Mouse (Mus musculus): ENCODE results near the gene Thg1l.

DNA sequence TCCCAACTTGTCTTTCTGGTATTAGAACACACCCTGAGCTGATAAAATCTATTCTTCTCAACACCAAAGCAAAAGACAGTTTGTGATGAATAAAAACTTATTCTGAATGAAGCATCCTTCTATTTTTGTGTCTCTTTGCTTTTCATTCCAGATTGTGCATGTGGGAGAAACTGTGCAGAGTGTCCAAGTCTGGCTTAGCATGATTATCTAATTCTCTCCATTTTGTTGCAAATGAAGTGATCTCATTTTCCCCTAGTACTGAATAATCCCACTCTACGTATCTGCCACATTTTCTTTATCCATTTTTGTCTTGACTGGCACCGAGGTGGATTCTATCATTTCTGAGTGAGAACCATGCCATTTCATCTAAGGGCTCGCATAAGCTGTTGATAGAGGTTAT, 20.8 kb upstream of the Thg1l start:
- TF ChIP-seq CTCF (IDR thresholded peaks at IDR 0.05; ENCODE audit: low read depth, low read length) (no peak), POLR2A (IDR thresholded peaks at IDR 0.05; ENCODE audit: insufficient read depth, low read length) (no peak)
